Mouse (Mus musculus): ENCODE data around the gene Sema4g.
"Not testable (repeated sequence)": the region's sequence is repeated elsewhere in the genome, so short reads cannot be mapped to it uniquely, and the experiment has no call there.

Gene Sema4g

DNA sequence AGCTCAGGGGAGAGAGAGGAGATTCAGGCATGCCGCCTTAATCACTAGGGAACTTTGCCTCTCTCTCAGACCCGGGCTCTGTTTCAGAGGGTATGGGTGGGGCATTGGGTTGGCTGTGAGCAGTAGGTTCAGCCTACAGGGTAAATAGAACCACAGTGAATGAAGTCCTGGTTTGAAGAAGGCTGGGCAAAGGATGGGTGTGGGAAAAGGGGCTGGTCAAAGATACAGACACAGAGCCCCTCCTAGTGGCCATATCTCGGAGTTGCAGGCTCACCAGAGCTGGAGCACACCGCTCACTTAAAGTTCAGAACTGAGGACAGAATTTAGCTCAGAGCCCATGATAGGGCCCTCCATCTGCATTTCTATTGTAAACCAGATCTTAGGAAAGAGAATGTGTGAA lies 42.9 kb downstream of the Sema4g start:
- Histone ChIP-seq H3K9me3 (ENCODE audit: low read length) (no peaks in the 10 kb centered on the region), H3K4me3 (replicated peaks; ENCODE audit: low read length) (no peak overlapping the region), H3K27me3 (ENCODE audit: insufficient read depth, low read length) (peaks cover 42% of the 10 kb centered on the region), H3K4me1 (replicated peaks; ENCODE audit: low read depth, low read length) (peaks cover 71% of the 10 kb centered on the region), H3K36me3 (ENCODE audit: insufficient read depth, low read length) (peaks cover 11% of the 10 kb centered on the region)
- peak; percentile 83 for TF ChIP-seq CTCF (conservative IDR thresholded peaks at IDR 0.05; ENCODE audit: low read length)
- no peak for TF ChIP-seq POU5F1 (IDR thresholded peaks at IDR 0.05; ENCODE audit: borderline replicate concordance, low read length)
- TF ChIP-seq NANOG (IDR thresholded peaks at IDR 0.05; ENCODE audit: borderline replicate concordance, low read length), result no peak

DNA sequence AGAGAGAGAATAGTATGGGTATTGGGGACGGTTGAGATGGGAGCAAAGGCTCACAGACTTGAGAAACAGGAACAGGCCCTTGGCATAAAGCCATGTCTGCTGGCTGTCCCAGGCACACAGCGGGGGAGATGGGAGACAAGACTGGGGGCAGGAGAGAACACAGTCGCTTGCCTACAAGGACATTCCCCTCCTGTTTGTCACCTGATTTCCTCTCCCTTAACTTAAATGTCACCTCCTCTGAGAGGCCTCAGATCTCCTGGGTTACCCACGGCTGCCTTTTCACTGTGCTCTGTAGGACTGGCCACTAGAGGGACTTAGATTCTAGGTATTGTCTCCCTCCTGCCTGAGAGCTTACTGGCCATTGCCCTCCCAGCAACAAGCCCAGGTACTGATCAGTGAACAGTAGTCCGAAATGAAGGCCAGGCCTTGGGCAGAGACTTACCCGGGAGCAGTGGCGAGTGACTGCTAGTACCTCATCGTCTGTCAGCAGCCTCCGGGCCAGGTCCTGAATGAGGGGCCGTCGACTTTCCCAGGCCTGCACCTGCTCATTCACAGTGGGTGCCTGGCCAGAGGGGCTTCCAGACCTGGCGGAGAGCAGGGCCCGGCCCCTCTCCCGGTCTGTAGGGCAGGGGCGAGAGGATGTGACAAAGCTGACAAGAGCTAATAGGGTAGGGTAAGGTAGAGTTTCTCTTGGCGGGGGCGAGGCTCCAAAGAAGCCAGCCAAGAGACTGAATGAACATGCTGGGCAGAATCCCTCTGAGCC lies 43.9 kb downstream of the Sema4g start:
- H3K4me3 ChIP-seq (replicated peaks; ENCODE audit: low read length), result peak overlapping the region; percentile 32
- peaks cover 38% of the 10 kb centered on the region for H3K27me3 ChIP-seq (ENCODE audit: insufficient read depth, low read length)
- TF ChIP-seq NANOG (IDR thresholded peaks at IDR 0.05; ENCODE audit: borderline replicate concordance, low read length) (no peak), CTCF (conservative IDR thresholded peaks at IDR 0.05; ENCODE audit: low read length) (peak; percentile 38; the same call in 1 of the 2 replicates)

DNA sequence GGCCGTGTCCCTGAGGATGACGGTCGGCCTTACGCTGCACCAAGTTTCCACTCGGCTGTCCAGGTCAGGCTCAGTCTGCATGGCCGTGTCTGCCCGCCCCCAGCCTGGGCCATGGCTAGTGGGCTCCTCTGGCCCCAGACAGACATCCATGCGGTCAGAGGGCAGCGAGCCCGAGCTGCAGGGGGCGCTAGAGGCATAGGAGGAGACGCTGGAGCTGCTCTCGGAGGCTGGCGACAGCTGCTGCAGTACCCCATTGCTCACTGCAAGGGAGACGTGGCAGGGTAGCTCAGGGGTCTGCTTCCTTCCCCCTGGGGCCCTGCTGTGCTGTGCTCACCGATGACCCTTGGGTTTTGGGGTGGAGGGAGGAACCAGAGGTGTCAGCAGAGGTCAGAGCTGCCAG lies 48.0 kb downstream of the Sema4g start:
- Histone ChIP-seq H3K36me3 (ENCODE audit: insufficient read depth, low read length) (no peaks in the 10 kb centered on the region), H3K9me3 (ENCODE audit: low read length) (no peaks in the 10 kb centered on the region), H3K4me3 (replicated peaks; ENCODE audit: low read length) (0 out of 2 replicates have a peak overlapping the region, but pooled peaks have one; percentile 20), H3K4me1 (replicated peaks; ENCODE audit: low read depth, low read length) (peaks cover 62% of the 10 kb centered on the region), H3K27me3 (ENCODE audit: insufficient read depth, low read length) (peaks cover 54% of the 10 kb centered on the region)
- TF ChIP-seq CTCF (conservative IDR thresholded peaks at IDR 0.05; ENCODE audit: low read length) (peak; percentile 55), NANOG (IDR thresholded peaks at IDR 0.05; ENCODE audit: borderline replicate concordance, low read length) (no peak)

More for the DNA sequence above, 43.9 kb downstream of the Sema4g start:
- H3K4me1 ChIP-seq (replicated peaks; ENCODE audit: low read depth, low read length), result peaks cover 70% of the 10 kb centered on the region
- H3K9me3 ChIP-seq (ENCODE audit: low read length), result no peaks in the 10 kb centered on the region
- H3K36me3 ChIP-seq (ENCODE audit: insufficient read depth, low read length), result 0 out of 2 replicates have a peak, but pooled peaks cover 2% of the 10 kb centered on the region

DNA sequence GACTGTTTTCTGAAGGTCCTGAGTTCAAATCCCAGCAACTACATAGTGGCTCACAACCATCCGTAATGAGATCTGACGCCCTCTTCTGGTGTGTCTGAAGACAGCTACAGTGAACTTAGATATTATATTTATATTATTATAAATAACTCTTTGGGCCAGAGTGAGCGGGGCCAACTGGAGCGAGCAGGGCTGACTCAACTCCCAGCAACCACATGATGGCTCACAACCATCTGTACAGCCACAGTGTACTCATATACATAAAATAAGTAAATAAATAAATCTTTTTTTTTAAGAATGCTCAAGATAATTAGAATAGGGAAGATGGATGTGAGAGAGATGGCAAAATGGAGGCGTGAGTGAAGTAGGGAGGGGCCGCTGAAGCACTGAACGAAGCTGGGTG lies 49.3 kb downstream of the Sema4g start:
- Histone ChIP-seq H3K4me1 (replicated peaks; ENCODE audit: low read depth, low read length) (peaks cover 51% of the 10 kb centered on the region), H3K27me3 (ENCODE audit: insufficient read depth, low read length) (peaks cover 67% of the 10 kb centered on the region)
- H3K9me3 ChIP-seq (ENCODE audit: low read length); H3K4me3 ChIP-seq (replicated peaks; ENCODE audit: low read length); H3K36me3 ChIP-seq (ENCODE audit: insufficient read depth, low read length): not testable (repeated sequence)

DNA sequence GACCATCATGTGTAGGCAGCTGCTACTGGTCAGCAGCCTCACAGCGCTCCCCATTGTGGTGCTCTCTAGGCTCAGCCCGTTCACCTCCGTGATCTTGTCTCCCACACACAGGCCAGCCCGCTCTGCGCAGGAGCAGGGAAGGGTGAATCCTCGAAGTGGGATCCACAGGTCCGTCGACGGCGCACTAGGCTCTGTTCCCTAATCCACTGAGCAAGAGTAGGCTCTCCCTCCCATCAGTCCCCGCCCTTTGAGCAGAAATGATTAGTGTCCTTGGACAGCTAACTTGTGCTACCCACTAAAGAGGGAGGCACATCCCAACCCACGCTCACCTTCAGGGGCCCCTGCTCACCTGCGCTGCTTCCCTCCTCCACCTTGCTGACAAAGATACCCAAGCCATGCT lies 51.3 kb downstream of the Sema4g start:
- Histone ChIP-seq H3K27me3 (ENCODE audit: insufficient read depth, low read length) (peaks cover 87% of the 10 kb centered on the region), H3K9me3 (ENCODE audit: low read length) (no peaks in the 10 kb centered on the region), H3K4me3 (replicated peaks; ENCODE audit: low read length) (peak overlapping the region; percentile 68), H3K4me1 (replicated peaks; ENCODE audit: low read depth, low read length) (peaks cover 57% of the 10 kb centered on the region), H3K36me3 (ENCODE audit: insufficient read depth, low read length) (no peaks in the 10 kb centered on the region)
- TF ChIP-seq POU5F1 (IDR thresholded peaks at IDR 0.05; ENCODE audit: borderline replicate concordance, low read length), result no peak
- TF ChIP-seq NANOG (IDR thresholded peaks at IDR 0.05; ENCODE audit: borderline replicate concordance, low read length), result no peak
- TF ChIP-seq CTCF (conservative IDR thresholded peaks at IDR 0.05; ENCODE audit: low read length), result no peak

DNA sequence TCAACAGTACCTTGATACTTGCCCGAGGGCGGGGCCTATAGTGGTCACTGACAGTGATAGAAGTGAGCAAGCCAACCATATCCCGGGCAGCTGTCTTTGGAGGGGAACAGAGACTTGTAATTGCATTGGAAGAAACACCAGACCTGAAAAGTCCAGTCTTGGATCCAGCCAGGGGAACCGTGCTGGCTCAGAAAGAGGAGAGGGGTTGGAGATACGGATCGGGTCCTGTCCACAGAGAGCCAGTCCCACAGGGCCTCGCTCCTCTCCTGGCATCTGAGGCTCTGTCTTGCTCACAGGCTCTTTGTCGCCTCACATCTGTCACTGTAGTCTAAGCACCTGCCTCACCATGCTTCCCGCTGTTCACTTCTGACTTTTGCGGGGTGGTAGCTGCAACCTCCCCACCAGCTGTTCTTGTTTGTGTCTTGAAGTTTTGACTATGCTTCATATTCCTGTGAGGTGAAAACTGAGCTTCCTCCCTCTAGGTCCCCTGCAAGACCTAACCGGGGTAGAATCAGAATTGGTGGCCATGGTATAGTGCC lies 55.6 kb downstream of the Sema4g start:
- H3K36me3 ChIP-seq (ENCODE audit: insufficient read depth, low read length), result no peaks in the 10 kb centered on the region
- H3K9me3 ChIP-seq (ENCODE audit: low read length), result no peaks in the 10 kb centered on the region
- peaks cover 96% of the 10 kb centered on the region for H3K27me3 ChIP-seq (ENCODE audit: insufficient read depth, low read length)
- H3K4me3 ChIP-seq (replicated peaks; ENCODE audit: low read length), result no peak overlapping the region
- TF ChIP-seq NANOG (IDR thresholded peaks at IDR 0.05; ENCODE audit: borderline replicate concordance, low read length) (no peak), POU5F1 (IDR thresholded peaks at IDR 0.05; ENCODE audit: borderline replicate concordance, low read length) (no peak), CTCF (conservative IDR thresholded peaks at IDR 0.05; ENCODE audit: low read length) (no peak)
- H3K4me1 ChIP-seq (replicated peaks; ENCODE audit: low read depth, low read length), result peaks cover 70% of the 10 kb centered on the region

DNA sequence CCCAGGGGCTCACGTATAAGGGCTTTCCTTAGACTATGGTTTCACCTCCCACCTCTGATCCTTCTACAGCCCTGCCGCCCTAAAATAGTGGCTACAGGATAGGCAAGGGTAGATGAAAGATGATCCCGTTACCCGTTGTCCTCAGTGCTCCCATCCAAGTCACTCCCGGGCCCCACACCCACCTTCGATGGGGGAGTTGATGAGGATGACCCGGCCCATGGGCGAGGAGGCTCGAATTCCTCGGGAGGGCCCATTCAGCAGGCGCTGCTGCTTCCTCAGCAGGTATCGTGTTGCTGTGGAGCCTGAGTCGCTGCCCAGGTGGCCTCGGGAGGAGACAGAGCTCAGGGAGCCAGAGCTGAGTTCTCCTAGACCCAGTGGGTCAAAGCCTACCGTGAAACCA lies 56.3 kb downstream of the Sema4g start:
- Histone ChIP-seq H3K27me3 (ENCODE audit: insufficient read depth, low read length) (peaks cover 96% of the 10 kb centered on the region), H3K4me3 (replicated peaks; ENCODE audit: low read length) (peak overlapping the region; percentile 74), H3K36me3 (ENCODE audit: insufficient read depth, low read length) (no peaks in the 10 kb centered on the region), H3K4me1 (replicated peaks; ENCODE audit: low read depth, low read length) (peaks cover 70% of the 10 kb centered on the region), H3K9me3 (ENCODE audit: low read length) (no peaks in the 10 kb centered on the region)
- no peak for TF ChIP-seq CTCF (conservative IDR thresholded peaks at IDR 0.05; ENCODE audit: low read length)
- TF ChIP-seq NANOG (IDR thresholded peaks at IDR 0.05; ENCODE audit: borderline replicate concordance, low read length), result no peak
- TF ChIP-seq POU5F1 (IDR thresholded peaks at IDR 0.05; ENCODE audit: borderline replicate concordance, low read length), result no peak

DNA sequence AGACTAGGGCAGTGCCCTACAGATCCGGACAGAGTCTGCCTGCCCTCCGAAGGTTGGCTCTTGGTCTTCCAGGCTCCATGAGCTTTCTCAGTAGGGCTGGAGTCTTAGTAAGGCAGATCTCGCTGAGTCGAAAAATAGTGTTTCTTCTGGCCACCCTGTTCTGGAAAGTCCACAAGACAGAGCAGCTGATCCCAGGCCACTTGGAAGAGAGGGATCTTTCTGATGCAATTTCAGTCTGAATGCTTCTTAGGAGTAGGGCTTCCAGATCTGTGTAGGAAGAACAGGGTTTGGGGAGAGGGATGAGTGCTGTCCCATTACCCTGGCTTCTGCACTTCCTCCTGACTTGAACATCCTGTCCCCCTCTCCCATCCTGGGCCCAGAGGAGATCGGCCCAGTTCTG lies 56.8 kb downstream of the Sema4g start, which contains the start of gene Pdzd7:
TSS of gene Pdzd7 (minus strand) at position 67 of the 400 bp plus-strand sequence.
- no peaks in the 10 kb centered on the region for H3K36me3 ChIP-seq (ENCODE audit: insufficient read depth, low read length)
- H3K27me3 ChIP-seq (ENCODE audit: insufficient read depth, low read length), result peaks cover 96% of the 10 kb centered on the region
- peaks cover 69% of the 10 kb centered on the region for H3K4me1 ChIP-seq (replicated peaks; ENCODE audit: low read depth, low read length)
- H3K4me3 ChIP-seq (replicated peaks; ENCODE audit: low read length), result peak within 1 kb of the TSS; percentile 74
- no peaks in the 10 kb centered on the region for H3K9me3 ChIP-seq (ENCODE audit: low read length)
- TF ChIP-seq CTCF (conservative IDR thresholded peaks at IDR 0.05; ENCODE audit: low read length), result no peak
- no peak for TF ChIP-seq NANOG (IDR thresholded peaks at IDR 0.05; ENCODE audit: borderline replicate concordance, low read length)
- no peak for TF ChIP-seq POU5F1 (IDR thresholded peaks at IDR 0.05; ENCODE audit: borderline replicate concordance, low read length)
